Comparison of ENCODE assay signal across 22 mouse cellular contexts in the genomic region with DNA sequence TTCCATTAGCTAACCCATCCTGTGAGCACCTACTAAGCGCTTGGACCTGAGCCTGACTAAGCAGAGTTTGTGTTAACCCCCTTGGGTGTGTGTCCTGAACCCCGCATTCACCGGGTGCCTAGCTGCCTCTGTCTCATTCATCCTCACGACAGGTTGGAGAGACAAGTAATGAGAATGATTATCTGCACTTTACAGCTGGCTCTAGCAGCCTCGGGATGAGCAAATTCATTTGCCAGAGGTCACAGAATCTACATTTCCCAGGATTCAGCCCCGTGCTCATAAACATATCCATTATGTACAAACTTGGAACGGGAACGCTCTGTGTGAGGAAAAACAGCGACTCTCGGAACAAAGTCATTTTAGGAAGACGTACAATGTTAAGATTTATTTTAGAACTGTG. TPM values are rescaled to one million over a fixed set of nuclear protein-coding genes. Genes with fewer than 3 reads are reported as not detected.
A peak's percentile ranks its signal among the peaks of the same experiment; 100 is the strongest.
DNase-seq lines count a peak whose midpoint lies in the region; ATAC-seq and TF ChIP-seq lines count a peak whose summit lies in the region.
"Had no signal": no experiment of that assay in that cellular context is flagged by ENCODE, and none has a peak within 500 bp of the region (broad histone marks: within the 10 kb centered on the region; RNA-seq: fewer than 3 reads in every experiment).

No protein-coding gene starts in this region.

- no peak overlapping the region for H3K9ac ChIP-seq in heart, embryonic 11.5 days (ENCODE audit: low read depth, low read length)
- H3K9ac ChIP-seq in kidney, postnatal 0 days (ENCODE audit: low read depth, low read length): no peak overlapping the region
- H3K9ac ChIP-seq in kidney, embryonic 14.5 days (ENCODE audit: low read depth, low read length): no peak overlapping the region
- no peak overlapping the region for H3K9ac ChIP-seq in midbrain, embryonic 14.5 days (replicated peaks; ENCODE audit: low read length)
- H3K9ac ChIP-seq: limb, embryonic 12.5 days; liver, embryonic 12.5 days; neural tube, embryonic 12.5 days had no signal

- H3K4me2 ChIP-seq in heart, embryonic 11.5 days: no peak overlapping the region
- no peak overlapping the region for H3K4me2 ChIP-seq in kidney, postnatal 0 days (ENCODE audit: low read length)
- H3K4me2 ChIP-seq in kidney, embryonic 14.5 days (replicated peaks; ENCODE audit: low read depth, low read length): no peak overlapping the region
- no peak overlapping the region for H3K4me2 ChIP-seq in midbrain, embryonic 14.5 days (ENCODE audit: low read length)
- H3K4me2 ChIP-seq: limb, embryonic 12.5 days; liver, embryonic 12.5 days; neural tube, embryonic 12.5 days had no signal

- 63% methylated on average over 11 of the region's 11 CpGs for WGBS in heart, embryonic 11.5 days (ENCODE audit: insufficient replicate concordance)
- 62% methylated on average over 11 of the region's 11 CpGs for WGBS in kidney, postnatal 0 days
- WGBS in kidney, embryonic 14.5 days: 64% methylated on average over 11 of the region's 11 CpGs
- 61% methylated on average over 11 of the region's 11 CpGs for WGBS in midbrain, embryonic 14.5 days

- no peak for TF ChIP-seq CTCF in kidney, postnatal 0 days (IDR thresholded peaks at IDR 0.05; ENCODE audit: low read depth)
- TF ChIP-seq CTCF in brain, embryonic 14.5 days (IDR thresholded peaks at IDR 0.05; ENCODE audit: borderline replicate concordance, extremely low read depth, insufficient read depth, insufficient read length): no peak

- H3K9me3 ChIP-seq in heart, embryonic 11.5 days (replicated peaks; ENCODE audit: control insufficient read depth, low read length): no peaks in the 10 kb centered on the region
- no peaks in the 10 kb centered on the region for H3K9me3 ChIP-seq in kidney, postnatal 0 days (replicated peaks; ENCODE audit: low read length)
- no peaks in the 10 kb centered on the region for H3K9me3 ChIP-seq in kidney, embryonic 14.5 days (ENCODE audit: control insufficient read depth, low read length)
- H3K9me3 ChIP-seq in midbrain, embryonic 14.5 days (ENCODE audit: control insufficient read depth, low read length): no peaks in the 10 kb centered on the region
- H3K9me3 ChIP-seq: limb, embryonic 12.5 days; liver, embryonic 12.5 days; neural tube, embryonic 12.5 days had no signal

- no peak for ATAC-seq in heart, embryonic 11.5 days (replicated peaks; ENCODE audit: insufficient number of reproducible peaks, low FRiP score, low TSS enrichment)
- no peak for ATAC-seq in kidney, postnatal 0 days (replicated peaks; ENCODE audit: low FRiP score, low read depth)
- ATAC-seq in kidney, embryonic 14.5 days (ENCODE audit: low FRiP score, low TSS enrichment): no peak
- no peak for ATAC-seq in midbrain, embryonic 14.5 days (ENCODE audit: low FRiP score, low TSS enrichment)
- ATAC-seq: forebrain, embryonic 16.5 days; intestine, embryonic 16.5 days; liver, embryonic 12.5 days had no signal

- DNase-seq in heart, adult 11 months: peak; percentile 65
- peak; percentile 27 for DNase-seq in kidney, postnatal 0 days (ENCODE audit: low spot score)
- DNase-seq in brain, embryonic 14.5 days (ENCODE audit: low read depth): peak; percentile 59
- peak; percentile 58 for DNase-seq in midbrain, embryonic 14.5 days
- DNase-seq in adrenal gland, adult (ENCODE audit: inconsistent age in 2 of 2, low spot score in 1 of 2): no peak
- DNase-seq: cerebellum, adult 18-20 months; cerebellum, postnatal 36 days; embryo, embryonic 11 days; gastrocnemius, postnatal 25 days; heart, adult 2 months; kidney, adult 9 months; kidney, postnatal 36 days; layer of hippocampus, postnatal 36 days; lung, adult 18-20 months; thymus, postnatal 25 days had no signal

- peaks cover 16% of the 10 kb centered on the region for H3K4me1 ChIP-seq in heart, embryonic 11.5 days (ENCODE audit: control insufficient read depth, insufficient read depth, low read length)
- H3K4me1 ChIP-seq in kidney, postnatal 0 days (replicated peaks; ENCODE audit: insufficient read depth, low read length): no peaks in the 10 kb centered on the region
- H3K4me1 ChIP-seq in kidney, embryonic 14.5 days (ENCODE audit: control insufficient read depth, insufficient read depth, low read length): 0 out of 2 replicates have a peak, but pooled peaks cover 5% of the 10 kb centered on the region
- H3K4me1 ChIP-seq in midbrain, embryonic 14.5 days (ENCODE audit: control insufficient read depth, insufficient read depth, low read length): peaks cover 8% of the 10 kb centered on the region
- H3K4me1 ChIP-seq: liver, embryonic 12.5 days had no signal

- no peak overlapping the region for H3K27ac ChIP-seq in heart, embryonic 11.5 days (ENCODE audit: low read depth, low read length)
- no peak overlapping the region for H3K27ac ChIP-seq in kidney, postnatal 0 days
- H3K27ac ChIP-seq in kidney, embryonic 14.5 days (ENCODE audit: low read depth, low read length): no peak overlapping the region
- H3K27ac ChIP-seq in midbrain, embryonic 14.5 days (replicated peaks; ENCODE audit: low read depth, low read length): peak overlapping the region; percentile 49
- H3K27ac ChIP-seq: heart, adult 2 months; limb, embryonic 12.5 days; liver, embryonic 12.5 days; neural tube, embryonic 12.5 days had no signal

- H3K36me3 ChIP-seq in heart, embryonic 11.5 days (ENCODE audit: control insufficient read depth, insufficient read depth, low read length): no peaks in the 10 kb centered on the region
- no peaks in the 10 kb centered on the region for H3K36me3 ChIP-seq in kidney, postnatal 0 days (ENCODE audit: insufficient read depth, low read length)
- no peaks in the 10 kb centered on the region for H3K36me3 ChIP-seq in kidney, embryonic 14.5 days (ENCODE audit: control insufficient read depth, insufficient read depth, low read length)
- no peaks in the 10 kb centered on the region for H3K36me3 ChIP-seq in midbrain, embryonic 14.5 days (ENCODE audit: control insufficient read depth, insufficient read depth, low read length)
- H3K36me3 ChIP-seq: limb, embryonic 12.5 days; liver, embryonic 12.5 days; neural tube, embryonic 12.5 days had no signal

- no peaks in the 10 kb centered on the region for H3K27me3 ChIP-seq in heart, embryonic 11.5 days (ENCODE audit: control insufficient read depth, insufficient read depth, low read length)
- H3K27me3 ChIP-seq in kidney, postnatal 0 days (ENCODE audit: insufficient read depth, low read length): no peaks in the 10 kb centered on the region
- no peaks in the 10 kb centered on the region for H3K27me3 ChIP-seq in kidney, embryonic 14.5 days (ENCODE audit: control insufficient read depth, insufficient read depth, low read length)
- H3K27me3 ChIP-seq in midbrain, embryonic 14.5 days (ENCODE audit: control insufficient read depth, insufficient read depth, low read length): no peaks in the 10 kb centered on the region
- H3K27me3 ChIP-seq: limb, embryonic 12.5 days; liver, embryonic 12.5 days; neural tube, embryonic 12.5 days had no signal

- no peak for TF ChIP-seq POLR2A in brain, embryonic 14.5 days (IDR thresholded peaks at IDR 0.05; ENCODE audit: borderline replicate concordance, extremely low read depth, insufficient read depth, insufficient read length, poor library complexity, severe bottlenecking)

- H3K4me3 ChIP-seq in heart, embryonic 11.5 days (ENCODE audit: low read depth, low read length): no peak overlapping the region
- H3K4me3 ChIP-seq in kidney, postnatal 0 days (replicated peaks; ENCODE audit: low read depth, low read length): no peak overlapping the region
- H3K4me3 ChIP-seq in kidney, embryonic 14.5 days (ENCODE audit: low read length): no peak overlapping the region
- no peak overlapping the region for H3K4me3 ChIP-seq in midbrain, embryonic 14.5 days (replicated peaks; ENCODE audit: low read depth, low read length)
- H3K4me3 ChIP-seq: heart, adult 2 months; limb, embryonic 12.5 days; liver, embryonic 12.5 days; neural tube, embryonic 12.5 days had no signal

RNA-seq across cellular contexts. Expression of a gene that starts 6.0 kb away (rescaled TPM):
- 54.6 and 59.0 TPM in 2 replicates for polyA plus RNA-seq in heart, embryonic 11.5 days (2014; fragmentation: Nextera tagmentation; extraction: Ambion mirVana)
- polyA plus RNA-seq in kidney, postnatal 0 days (2015; fragmentation: Nextera tagmentation; extraction: Ambion mirVana): 13.3 and 15.1 TPM in 2 replicates
- polyA plus RNA-seq in kidney, embryonic 14.5 days (2014; fragmentation: Nextera tagmentation; extraction: Ambion mirVana): 32.5 and 36.0 TPM in 2 replicates
- polyA plus RNA-seq in brain, embryonic 14.5 days (2012; rRNA removed): 69.3 and 78.5 TPM in 2 replicates
- polyA plus RNA-seq in midbrain, embryonic 14.5 days (2014; fragmentation: Nextera tagmentation; extraction: Ambion mirVana): 64.4 and 72.0 TPM in 2 replicates

Comparison
In these comparisons a context has a peak if more than half of its experiments do, and no peak if none do; other contexts are left out.
1. DNase-seq: peak in heart, adult 11 months (single experiment), kidney, postnatal 0 days (single experiment), brain, embryonic 14.5 days (single experiment) and midbrain, embryonic 14.5 days (single experiment); none in adrenal gland, adult (0 of 2).